Mouse (Mus musculus): ENCODE results near the gene Cfap221. TPM values are rescaled to one million over a fixed set of nuclear protein-coding genes. Genes with fewer than 3 reads are reported as not detected.

The Cfap221 gene
- total RNA-seq, 1 experiment = not detected

- in situ Hi-C loops (cut with MboI; ENCODE audit: low sequenced_read_pairs in 2 of 2, unreplicated experiment in 2 of 2) = no loop called here
- no peak for DNase-seq (ENCODE audit: low read depth, low spot score)
- Histone ChIP-seq H3K4me3 (ENCODE audit: insufficient read depth in 1 of 2, low read depth in 1 of 2, low read length in 2 of 2, poor library complexity in 1 of 2, severe bottlenecking in 1 of 2) (no peak overlapping the region), H3K9ac (ENCODE audit: insufficient read depth, low read depth, low read length, poor library complexity, severe bottlenecking) (no peak overlapping the region), H3K4me1 (ENCODE audit: control insufficient read depth in 2 of 2, insufficient read depth in 2 of 2, low read length in 2 of 2, poor library complexity in 1 of 2) (peaks cover 3 to 5% of the 10 kb centered on the region in 2 experiments; a peak in 2 of 4 replicates), H3K9me3 (ENCODE audit: control insufficient read depth, insufficient read depth, low read depth, low read length) (no peaks in the 10 kb centered on the region), H3K27ac (ENCODE audit: insufficient read depth, low read depth, low read length, poor library complexity, severe bottlenecking) (no peak overlapping the region), H3K36me3 (ENCODE audit: control insufficient read depth, insufficient read depth, low read length, poor library complexity, severe bottlenecking) (no peaks in the 10 kb centered on the region)
- TF ChIP-seq ZNF384 (IDR thresholded peaks at IDR 0.05; ENCODE audit: low read depth, low read length) (no peak), ZC3H11A (IDR thresholded peaks at IDR 0.05; ENCODE audit: borderline replicate concordance, low read depth, low read length) (no peak), MAFK (IDR thresholded peaks at IDR 0.05; ENCODE audit: insufficient read depth, low read depth, low read length) (no peak), CHD2 (IDR thresholded peaks at IDR 0.05; ENCODE audit: low read depth, low read length) (no peak), HCFC1 (IDR thresholded peaks at IDR 0.05; ENCODE audit: borderline replicate concordance, insufficient read depth, low read length) (no peak)
Measured at GRCm38 (mm10) chr1:119916823-119917371, 80.1 kb downstream of the Cfap221 start.

DNA sequence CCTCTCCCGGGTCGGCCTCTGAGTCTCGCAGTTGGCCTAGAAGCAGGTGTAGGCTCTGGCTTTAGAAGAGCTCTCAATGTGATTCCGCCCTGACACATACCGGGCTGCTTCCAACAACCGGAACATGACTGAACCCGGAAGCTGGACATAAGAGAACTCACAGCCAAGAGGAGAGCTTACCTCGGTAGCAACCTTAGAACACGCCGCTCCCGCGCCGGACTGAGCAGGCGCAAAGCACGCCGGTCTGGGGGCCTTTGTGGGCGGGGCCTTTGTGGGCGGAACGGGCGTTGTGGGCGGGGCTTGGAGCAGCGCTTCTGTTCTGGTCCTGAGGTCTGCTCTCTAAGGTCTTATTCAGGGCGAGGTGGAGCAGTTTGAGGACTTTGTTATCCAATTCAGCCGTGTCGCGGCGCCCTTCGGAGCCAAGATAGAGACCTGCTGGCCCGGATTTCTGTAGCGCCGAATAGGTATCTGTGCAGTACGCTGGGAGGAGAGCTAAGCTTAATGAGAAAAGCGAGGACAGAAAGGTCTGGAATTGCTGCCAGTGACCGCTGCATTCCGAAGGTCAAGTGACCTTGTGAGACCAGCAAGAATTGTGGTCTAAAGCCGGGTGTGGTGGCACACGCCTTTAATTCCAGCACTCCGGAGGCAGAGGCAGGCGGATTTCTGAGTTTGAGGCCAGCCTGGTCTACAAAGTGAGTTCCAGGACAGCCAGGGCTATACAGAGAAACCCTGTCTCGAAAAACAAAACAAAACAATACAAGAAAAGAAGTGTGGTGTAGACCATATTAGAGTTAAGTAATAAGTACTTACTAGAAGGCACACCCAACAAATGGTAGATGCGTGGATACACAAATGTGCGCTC lies 83.8 kb downstream of the Cfap221 start, which contains the start of gene Tmem177:
Gene Tmem177 (minus strand): TSS at position 256 of the 862 bp plus-strand sequence.
- TF ChIP-seq CHD2 (IDR thresholded peaks at IDR 0.05; ENCODE audit: low read depth, low read length) (no peak), ZNF384 (IDR thresholded peaks at IDR 0.05; ENCODE audit: low read depth, low read length) (no peak), HCFC1 (IDR thresholded peaks at IDR 0.05; ENCODE audit: borderline replicate concordance, insufficient read depth, low read length) (no peak), ZC3H11A (IDR thresholded peaks at IDR 0.05; ENCODE audit: borderline replicate concordance, low read depth, low read length) (no peak), MAFK (IDR thresholded peaks at IDR 0.05; ENCODE audit: insufficient read depth, low read depth, low read length) (no peak)
- in situ Hi-C loops (cut with MboI; ENCODE audit: low sequenced_read_pairs in 2 of 2, unreplicated experiment in 2 of 2) = no loop called here
- peak within 1 kb of the TSS; percentile 64 to 77 for H3K4me3 ChIP-seq (ENCODE audit: insufficient read depth in 1 of 2, low read depth in 1 of 2, low read length in 2 of 2, poor library complexity in 1 of 2, severe bottlenecking in 1 of 2)
- H3K27ac ChIP-seq (ENCODE audit: insufficient read depth, low read depth, low read length, poor library complexity, severe bottlenecking) = peak within 1 kb of the TSS; percentile 48; the same call in 1 of the 2 replicates
- H3K9ac ChIP-seq (ENCODE audit: insufficient read depth, low read depth, low read length, poor library complexity, severe bottlenecking) = peak within 1 kb of the TSS; percentile 78
- peak; percentile 92 for DNase-seq (ENCODE audit: low read depth, low spot score)
- no peaks in the 10 kb centered on the region for H3K9me3 ChIP-seq (ENCODE audit: control insufficient read depth, insufficient read depth, low read depth, low read length)
- H3K36me3 ChIP-seq (ENCODE audit: control insufficient read depth, insufficient read depth, low read length, poor library complexity, severe bottlenecking) = peaks cover 6% of the 10 kb centered on the region; the same call in 1 of the 2 replicates
- H3K4me1 ChIP-seq (ENCODE audit: control insufficient read depth in 2 of 2, insufficient read depth in 2 of 2, low read length in 2 of 2, poor library complexity in 1 of 2) = peaks cover 5 to 6% of the 10 kb centered on the region in 2 experiments; a peak in 3 of 4 replicates

DNA sequence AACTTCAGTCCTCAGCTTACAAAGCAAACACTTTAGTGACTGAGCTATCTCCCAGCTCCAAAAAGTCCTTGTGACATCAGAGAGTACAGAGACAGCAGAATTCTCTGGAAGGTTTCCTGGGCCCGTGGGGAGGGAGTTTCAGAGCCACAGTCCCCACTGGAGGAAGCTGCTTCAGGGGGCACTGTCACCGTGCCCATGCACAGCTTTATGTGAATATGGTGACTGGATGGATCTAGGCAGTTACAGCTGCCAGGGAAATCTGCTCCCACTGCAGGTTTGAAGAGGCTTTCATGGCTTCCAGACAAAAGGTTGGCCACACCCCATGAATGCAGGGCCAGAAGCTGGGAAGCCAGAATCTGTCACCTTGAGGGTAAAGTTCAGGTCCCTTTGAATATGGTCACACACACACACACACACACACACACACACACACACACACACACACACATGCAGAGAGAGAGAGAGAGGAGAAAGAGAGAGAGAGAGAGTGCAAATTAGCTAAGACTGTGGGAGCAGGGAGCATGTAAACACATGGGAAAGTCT lies 89.8 kb downstream of the Cfap221 start:
- Histone ChIP-seq H3K4me3 (ENCODE audit: insufficient read depth in 1 of 2, low read depth in 1 of 2, low read length in 2 of 2, poor library complexity in 1 of 2, severe bottlenecking in 1 of 2) (no peak overlapping the region), H3K9ac (ENCODE audit: insufficient read depth, low read depth, low read length, poor library complexity, severe bottlenecking) (no peak overlapping the region), H3K4me1 (ENCODE audit: control insufficient read depth in 2 of 2, insufficient read depth in 2 of 2, low read length in 2 of 2, poor library complexity in 1 of 2) (peaks cover 2 to 6% of the 10 kb centered on the region in 2 experiments; a peak in 1 of 4 replicates), H3K36me3 (ENCODE audit: control insufficient read depth, insufficient read depth, low read length, poor library complexity, severe bottlenecking) (peaks cover 6% of the 10 kb centered on the region; the same call in 1 of the 2 replicates), H3K9me3 (ENCODE audit: control insufficient read depth, insufficient read depth, low read depth, low read length) (no peaks in the 10 kb centered on the region), H3K27ac (ENCODE audit: insufficient read depth, low read depth, low read length, poor library complexity, severe bottlenecking) (no peak overlapping the region)
- DNase-seq (ENCODE audit: low read depth, low spot score) = no peak
- no peak for TF ChIP-seq CHD2 (IDR thresholded peaks at IDR 0.05; ENCODE audit: low read depth, low read length)
- TF ChIP-seq ZNF384 (IDR thresholded peaks at IDR 0.05; ENCODE audit: low read depth, low read length) = no peak
- TF ChIP-seq HCFC1 (IDR thresholded peaks at IDR 0.05; ENCODE audit: borderline replicate concordance, insufficient read depth, low read length) = no peak
- no peak for TF ChIP-seq ZC3H11A (IDR thresholded peaks at IDR 0.05; ENCODE audit: borderline replicate concordance, low read depth, low read length)
- TF ChIP-seq MAFK (IDR thresholded peaks at IDR 0.05; ENCODE audit: insufficient read depth, low read depth, low read length) = no peak
- in situ Hi-C loops (cut with MboI; ENCODE audit: low sequenced_read_pairs in 2 of 2, unreplicated experiment in 2 of 2) = no loop called here

DNA sequence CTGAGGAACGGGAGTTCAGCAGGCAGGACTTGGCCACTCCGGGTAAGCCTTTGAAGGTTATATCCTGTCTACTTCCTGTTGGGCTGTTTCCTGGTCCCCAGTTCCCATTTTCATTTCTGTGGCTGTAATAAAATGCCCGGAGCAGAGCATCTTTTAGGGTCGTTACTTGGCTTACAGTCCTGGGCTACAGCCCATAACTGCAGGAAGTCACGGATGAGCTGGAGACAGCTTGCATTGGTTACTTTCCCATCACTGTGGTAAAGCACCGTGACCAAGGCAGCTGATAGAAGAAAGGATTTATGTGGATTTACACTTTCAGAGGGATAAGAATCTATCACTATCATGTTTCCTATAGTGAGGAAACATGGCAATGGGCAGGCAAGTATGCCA lies 93.8 kb downstream of the Cfap221 start:
- H3K27ac ChIP-seq (ENCODE audit: insufficient read depth, low read depth, low read length, poor library complexity, severe bottlenecking) = no peak overlapping the region
- in situ Hi-C loops (cut with MboI; ENCODE audit: low sequenced_read_pairs in 2 of 2, unreplicated experiment in 2 of 2) = no loop called here
- no peak overlapping the region for H3K4me3 ChIP-seq (ENCODE audit: insufficient read depth in 1 of 2, low read depth in 1 of 2, low read length in 2 of 2, poor library complexity in 1 of 2, severe bottlenecking in 1 of 2)
- H3K36me3 ChIP-seq (ENCODE audit: control insufficient read depth, insufficient read depth, low read length, poor library complexity, severe bottlenecking) = no peaks in the 10 kb centered on the region
- no peak overlapping the region for H3K9ac ChIP-seq (ENCODE audit: insufficient read depth, low read depth, low read length, poor library complexity, severe bottlenecking)
- no peak for DNase-seq (ENCODE audit: low read depth, low spot score)
- no peaks in the 10 kb centered on the region for H3K9me3 ChIP-seq (ENCODE audit: control insufficient read depth, insufficient read depth, low read depth, low read length)
- no peak for TF ChIP-seq ZC3H11A (IDR thresholded peaks at IDR 0.05; ENCODE audit: borderline replicate concordance, low read depth, low read length)
- no peak for TF ChIP-seq ZNF384 (IDR thresholded peaks at IDR 0.05; ENCODE audit: low read depth, low read length)
- no peak for TF ChIP-seq HCFC1 (IDR thresholded peaks at IDR 0.05; ENCODE audit: borderline replicate concordance, insufficient read depth, low read length)
- TF ChIP-seq CHD2 (IDR thresholded peaks at IDR 0.05; ENCODE audit: low read depth, low read length) = no peak
- TF ChIP-seq MAFK (IDR thresholded peaks at IDR 0.05; ENCODE audit: insufficient read depth, low read depth, low read length) = no peak
- no peaks in the 10 kb centered on the region for H3K4me1 ChIP-seq (ENCODE audit: control insufficient read depth in 2 of 2, insufficient read depth in 2 of 2, low read length in 2 of 2, poor library complexity in 1 of 2)
